Mouse (Mus musculus) hindbrain, embryonic 10.5 days (tissue): ENCODE data around the gene Plcb4. TPM values are rescaled to one million over a fixed set of nuclear protein-coding genes. Genes with fewer than 3 reads are reported as not detected.

ENCODE experiments used
- DNase-seq: peaks from one replicate; pipeline ENCODE4 v3.0.0-alpha.2; 2017; ENCODE audit warnings: low spot score
- H3K27ac ChIP-seq: fragments of 300-500 bp; sonication (generic); 2 replicates; pipeline ENCODE4 v1.5.1; 2016; ENCODE audit warnings: mild to moderate bottlenecking, moderate library complexity
- H3K27me3 ChIP-seq: fragments of 300-500 bp; sonication (generic); 2 replicates; pipeline ENCODE4 v1.6.1; 2016; ENCODE audit warnings: mild to moderate bottlenecking; ENCODE audit not compliant: poor library complexity, insufficient read depth, severe bottlenecking
- H3K36me3 ChIP-seq: fragments of 300-500 bp; sonication (generic); 2 replicates; pipeline ENCODE4 v1.6.1; 2016; ENCODE audit warnings: mild to moderate bottlenecking, moderate library complexity
- H3K4me1 ChIP-seq: fragments of 300-500 bp; sonication (generic); replicated peaks from 2 replicates; pipeline ENCODE4 v1.6.1; 2016; ENCODE audit warnings: mild to moderate bottlenecking
- H3K4me3 ChIP-seq: fragments of 300-500 bp; sonication (generic); 2 replicates; pipeline ENCODE4 v1.5.1; 2016; ENCODE audit warnings: mild to moderate bottlenecking, moderate library complexity
- H3K9me3 ChIP-seq: fragments of 300-500 bp; sonication (generic); 2 replicates; pipeline ENCODE4 v1.6.1; 2016; ENCODE audit warnings: mild to moderate bottlenecking, moderate library complexity
- WGBS: fragments of 180-500 bp; shearing (Covaris S2); methylation state at CpG from one replicate; pipeline ENCODE4 v1.1.7; 2016; 5-methylcytosine and 5-hydroxymethylcytosine counted together
- polyA plus RNA-seq: library from polyadenylated mRNA; unstranded; fragments of >200 nt; fragmentation: Nextera tagmentation; extraction: Ambion mirVana; gene quantifications from 2 replicates; pipeline ENCODE4 v1.2.1, GENCODE M21; 2016

The Plcb4 gene
- 11.7 and 15.6 TPM in 2 replicates for polyA plus RNA-seq

- Histone ChIP-seq H3K4me3 (peak within 1 kb of the TSS; percentile 89), H3K9me3 (0 out of 2 replicates have a peak, but pooled peaks cover under 1% of the 10 kb centered on the region), H3K27ac (peak within 1 kb of the TSS; percentile 100), H3K27me3 (no peaks in the 10 kb centered on the region), H3K36me3 (peaks cover 1% of the 10 kb centered on the region; the same call in 1 of the 2 replicates), H3K4me1 (peaks cover 20% of the 10 kb centered on the region)
- under 1% methylated on average over 71 of the region's 71 CpGs for WGBS
- peak; percentile 94 for DNase-seq
Measured at GRCm38 (mm10) chr2:135658486-135659390, at the start of gene Plcb4. TSS of gene Plcb4 (plus strand) at chr2:135659011.

- Histone ChIP-seq H3K4me3 (no peak overlapping the region), H3K9me3 (no peaks in the 10 kb centered on the region), H3K27ac (no peak overlapping the region), H3K4me1 (peaks cover 5% of the 10 kb centered on the region), H3K36me3 (no peaks in the 10 kb centered on the region), H3K27me3 (no peaks in the 10 kb centered on the region)
- DNase-seq, result peak; percentile 7
- WGBS, result 15% methylated on average over 4 of the region's 4 CpGs
Measured at GRCm38 (mm10) chr2:135614651-135615261, 44.1 kb upstream of the Plcb4 start.

- WGBS, result 84% methylated on average over 1 of the region's 1 CpGs
- no peaks in the 10 kb centered on the region for H3K36me3 ChIP-seq
- peaks cover 5% of the 10 kb centered on the region for H3K4me1 ChIP-seq
- DNase-seq, result no peak
- no peaks in the 10 kb centered on the region for H3K27me3 ChIP-seq
- no peaks in the 10 kb centered on the region for H3K9me3 ChIP-seq
- no peak overlapping the region for H3K4me3 ChIP-seq
- no peak overlapping the region for H3K27ac ChIP-seq
Measured at GRCm38 (mm10) chr2:135616090-135616489, 42.7 kb upstream of the Plcb4 start.

DNA sequence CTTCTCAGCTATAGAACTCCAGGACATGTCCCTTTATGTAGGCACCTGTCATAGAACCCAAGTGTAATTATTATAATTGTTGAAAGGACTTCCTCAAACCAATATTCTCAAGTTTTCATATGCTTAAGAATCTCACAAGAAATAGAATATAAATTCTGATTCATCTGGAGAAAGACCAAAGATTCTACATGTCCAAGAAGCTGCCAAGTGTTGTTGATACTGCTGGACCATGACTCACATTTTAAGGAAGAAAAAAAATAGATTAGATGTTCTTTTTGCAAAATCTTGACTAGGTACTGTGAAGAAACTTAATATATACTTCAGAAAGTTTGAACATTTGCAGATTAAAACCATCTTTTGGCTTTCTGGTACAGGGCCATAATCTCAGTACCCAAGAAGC, 40.3 kb upstream of the Plcb4 start:
- H3K27ac ChIP-seq, result no peak overlapping the region
- H3K4me1 ChIP-seq, result peaks cover 5% of the 10 kb centered on the region
- H3K36me3 ChIP-seq, result no peaks in the 10 kb centered on the region
- DNase-seq, result no peak
- no peaks in the 10 kb centered on the region for H3K27me3 ChIP-seq
- no peaks in the 10 kb centered on the region for H3K9me3 ChIP-seq
- H3K4me3 ChIP-seq, result no peak overlapping the region

GRCm38 (mm10) chr2:135619956-135620355, 38.9 kb upstream of the Plcb4 start:
- Histone ChIP-seq H3K9me3 (no peaks in the 10 kb centered on the region), H3K27me3 (no peaks in the 10 kb centered on the region), H3K27ac (no peak overlapping the region), H3K4me1 (no peaks in the 10 kb centered on the region), H3K36me3 (no peaks in the 10 kb centered on the region), H3K4me3 (no peak overlapping the region)
- no peak for DNase-seq
- WGBS, result 89% methylated on average over 2 of the region's 2 CpGs

- Histone ChIP-seq H3K27ac (no peak overlapping the region), H3K27me3 (no peaks in the 10 kb centered on the region), H3K9me3 (no peaks in the 10 kb centered on the region), H3K4me1 (no peaks in the 10 kb centered on the region), H3K36me3 (no peaks in the 10 kb centered on the region), H3K4me3 (no peak overlapping the region)
- 67% methylated on average over 2 of the region's 2 CpGs for WGBS
- DNase-seq, result no peak
Measured at GRCm38 (mm10) chr2:135627821-135628220, 31.0 kb upstream of the Plcb4 start.

DNA sequence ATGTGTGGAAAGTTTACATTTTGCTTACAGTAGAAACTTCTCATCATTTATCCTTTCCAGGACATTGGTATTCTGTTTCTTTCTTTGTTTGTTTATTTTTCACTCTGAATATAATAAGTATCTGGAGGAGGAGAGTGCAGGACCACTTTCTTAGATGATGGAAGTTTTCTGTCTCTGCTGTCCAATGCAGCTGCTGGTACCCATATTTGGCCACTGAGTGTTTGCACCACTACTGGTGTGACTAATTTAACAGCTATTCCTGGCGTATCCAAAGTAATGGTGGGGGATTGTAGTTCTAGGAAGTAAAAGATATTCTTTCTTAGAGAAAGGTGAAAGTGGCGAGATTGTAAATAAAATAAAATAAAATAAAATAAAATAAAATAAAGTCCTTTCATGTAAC, 21.6 kb upstream of the Plcb4 start:
- Histone ChIP-seq H3K36me3 (no peaks in the 10 kb centered on the region), H3K4me3 (no peak overlapping the region), H3K27ac (no peak overlapping the region), H3K4me1 (no peaks in the 10 kb centered on the region), H3K27me3 (no peaks in the 10 kb centered on the region), H3K9me3 (no peaks in the 10 kb centered on the region)
- WGBS, result 86% methylated on average over 2 of the region's 2 CpGs
- no peak for DNase-seq

DNA sequence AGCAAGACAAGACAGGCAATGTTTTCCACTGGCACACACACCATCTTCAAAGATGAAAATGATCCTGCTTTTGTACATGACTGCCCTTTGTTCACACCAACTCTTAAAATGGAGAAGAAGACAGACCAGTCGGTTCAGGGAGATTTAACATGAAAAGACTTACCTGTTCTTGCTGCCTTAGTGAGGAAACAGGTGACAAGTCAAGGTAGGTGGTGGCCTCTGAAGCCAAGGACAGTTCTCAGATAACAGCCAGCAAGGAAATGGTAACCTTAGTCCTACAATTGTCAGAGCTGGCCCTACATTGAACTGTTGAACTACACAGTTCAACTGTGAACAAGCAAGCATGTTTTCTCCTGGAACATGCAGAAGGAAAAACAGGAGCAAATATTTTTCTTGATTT, 17.8 kb upstream of the Plcb4 start:
- 88% methylated on average over 1 of the region's 1 CpGs for WGBS
- no peaks in the 10 kb centered on the region for H3K4me1 ChIP-seq
- no peaks in the 10 kb centered on the region for H3K9me3 ChIP-seq
- no peak overlapping the region for H3K27ac ChIP-seq
- DNase-seq, result no peak
- no peaks in the 10 kb centered on the region for H3K36me3 ChIP-seq
- H3K4me3 ChIP-seq, result no peak overlapping the region
- H3K27me3 ChIP-seq, result no peaks in the 10 kb centered on the region

DNA sequence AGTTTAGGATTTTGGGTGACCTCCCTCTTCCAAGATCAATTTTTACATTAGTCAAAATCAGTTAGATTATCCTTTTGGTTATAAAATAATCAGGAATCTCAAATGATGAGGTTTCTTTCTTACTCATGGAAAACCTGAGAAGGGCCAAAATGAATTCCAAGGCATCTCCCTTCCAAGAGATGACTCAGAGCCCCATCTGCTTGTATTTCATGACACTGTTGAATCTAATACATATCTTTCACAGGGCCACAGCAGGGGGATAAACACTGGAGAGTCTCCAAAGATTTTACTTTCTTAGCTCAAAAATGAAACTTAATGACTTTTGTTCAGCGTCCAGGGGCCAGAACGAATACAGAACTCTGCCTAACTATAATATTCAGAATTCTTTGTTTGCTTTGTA, 17.2 kb upstream of the Plcb4 start:
- WGBS, result 85% methylated on average over 2 of the region's 2 CpGs
- Histone ChIP-seq H3K27ac (no peak overlapping the region), H3K36me3 (no peaks in the 10 kb centered on the region), H3K27me3 (no peaks in the 10 kb centered on the region), H3K9me3 (no peaks in the 10 kb centered on the region), H3K4me3 (no peak overlapping the region), H3K4me1 (no peaks in the 10 kb centered on the region)
- DNase-seq, result no peak

DNA sequence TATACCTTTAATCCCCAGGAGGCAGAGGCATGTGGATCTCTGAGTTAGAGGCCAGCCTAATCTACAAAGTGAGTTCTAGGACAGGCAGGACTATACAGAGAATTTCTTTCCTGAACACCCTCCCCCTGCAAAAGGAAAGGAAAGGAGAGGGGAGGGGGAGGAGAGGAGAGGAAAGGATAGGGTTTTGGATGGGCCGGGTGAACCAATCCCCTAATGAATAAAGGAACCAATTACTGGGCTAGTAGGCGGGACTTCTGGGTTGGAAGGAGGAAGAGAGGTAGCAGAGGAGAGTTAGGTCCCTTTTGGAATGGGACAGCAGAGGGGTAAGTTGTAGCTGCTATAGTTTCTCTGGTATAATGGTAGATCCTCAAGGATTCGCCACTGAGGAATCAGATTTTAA, 12.6 kb upstream of the Plcb4 start:
- H3K4me1 ChIP-seq, result no peaks in the 10 kb centered on the region
- H3K36me3 ChIP-seq, result no peaks in the 10 kb centered on the region
- no peak for DNase-seq
- H3K4me3 ChIP-seq, result no peak overlapping the region
- no peaks in the 10 kb centered on the region for H3K9me3 ChIP-seq
- H3K27me3 ChIP-seq, result no peaks in the 10 kb centered on the region
- H3K27ac ChIP-seq, result no peak overlapping the region
- WGBS, result 82% methylated on average over 3 of the region's 3 CpGs

DNA sequence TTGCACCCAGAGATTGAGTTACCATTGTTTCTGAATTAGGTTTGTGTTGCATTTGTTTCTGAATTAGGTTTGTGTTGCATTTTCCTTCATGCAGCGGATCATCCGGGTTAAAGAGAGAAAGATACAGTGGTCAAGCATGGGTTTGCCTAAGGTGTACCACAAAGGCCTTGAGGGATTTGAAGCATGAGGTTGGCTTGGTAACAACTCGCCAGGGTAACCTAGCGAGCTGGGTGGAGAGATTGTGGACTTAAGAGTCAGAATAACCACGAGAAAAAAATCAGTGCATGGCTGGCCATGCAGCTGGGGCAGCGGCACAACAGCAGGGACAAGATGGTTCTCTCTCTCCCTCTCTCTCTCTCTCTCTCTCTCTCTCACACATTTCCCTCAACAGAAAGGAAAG, 12.2 kb upstream of the Plcb4 start:
- Histone ChIP-seq H3K27me3 (no peaks in the 10 kb centered on the region), H3K4me1 (no peaks in the 10 kb centered on the region), H3K27ac (no peak overlapping the region), H3K4me3 (no peak overlapping the region), H3K36me3 (no peaks in the 10 kb centered on the region), H3K9me3 (no peaks in the 10 kb centered on the region)
- 89% methylated on average over 6 of the region's 6 CpGs for WGBS
- DNase-seq, result no peak

DNA sequence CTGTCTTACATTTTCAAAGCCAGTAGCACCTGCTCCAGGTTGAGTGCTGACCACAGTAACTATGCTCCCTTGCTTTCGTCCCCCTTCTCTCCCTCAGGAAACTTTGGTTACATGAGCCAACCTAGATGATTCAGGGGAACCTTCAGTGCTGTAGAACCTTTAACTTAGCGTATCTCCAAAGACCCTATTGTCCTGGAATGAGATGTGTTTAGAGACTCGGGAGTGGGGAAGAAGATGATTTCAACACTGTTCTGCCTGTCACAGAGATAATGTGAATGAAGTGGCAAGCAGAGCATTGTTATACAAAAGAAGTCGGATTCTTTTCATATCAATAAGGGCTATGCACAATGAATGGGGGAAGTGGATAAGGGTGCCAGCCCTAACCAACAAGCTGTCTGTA, 10.8 kb upstream of the Plcb4 start:
- Histone ChIP-seq H3K4me1 (no peaks in the 10 kb centered on the region), H3K4me3 (no peak overlapping the region), H3K36me3 (no peaks in the 10 kb centered on the region), H3K9me3 (no peaks in the 10 kb centered on the region), H3K27me3 (no peaks in the 10 kb centered on the region), H3K27ac (no peak overlapping the region)
- DNase-seq, result no peak
- WGBS, result 69% methylated on average over 4 of the region's 4 CpGs

DNA sequence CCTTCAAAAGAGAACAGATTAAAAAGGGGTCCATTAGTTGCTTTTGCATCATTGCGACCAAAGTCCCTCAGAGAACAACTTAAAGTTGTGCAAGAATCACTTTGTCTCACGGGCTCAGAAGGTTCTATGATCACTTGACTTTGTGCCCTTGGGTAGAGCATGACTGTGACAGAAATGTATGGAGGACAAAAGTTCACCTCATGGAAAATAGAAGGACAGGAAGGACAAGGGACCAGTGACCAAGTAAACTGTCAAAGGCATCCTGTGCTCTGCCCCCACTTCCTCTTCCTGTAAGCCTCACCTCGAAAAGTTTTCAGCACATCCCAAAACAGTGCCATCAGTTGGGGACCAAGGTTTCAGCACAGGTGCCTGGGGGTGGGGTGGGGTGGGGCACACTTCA, 7.9 kb upstream of the Plcb4 start:
- Histone ChIP-seq H3K36me3 (no peaks in the 10 kb centered on the region), H3K4me1 (no peaks in the 10 kb centered on the region), H3K27me3 (no peaks in the 10 kb centered on the region), H3K27ac (no peak overlapping the region), H3K9me3 (no peaks in the 10 kb centered on the region), H3K4me3 (no peak overlapping the region)
- DNase-seq, result no peak
- WGBS, result 80% methylated on average over 3 of the region's 3 CpGs
